ENCODE assay signal across 31 mouse cellular contexts in genomic region chr11:49832962-49833361, GRCm38 (mm10). TPM values are rescaled to one million over a fixed set of nuclear protein-coding genes. Genes with fewer than 3 reads are reported as not detected.
"Had no signal": no experiment of that assay in that cellular context is flagged by ENCODE, and none has a peak within 500 bp of the region (broad histone marks: within the 10 kb centered on the region; RNA-seq: fewer than 3 reads in every experiment).

No protein-coding gene starts in this region.

- DNase-seq: left cerebral cortex, postnatal 4 days; liver, embryonic 13.5 days; lung, adult 18-20 months; lung, adult 2 months; lung, embryonic 14.5 days; lung, postnatal 10 days; lung, postnatal 14 days; lung, postnatal 36 days; lung, postnatal 4 days; midbrain, embryonic 14.5 days had no signal

- ATAC-seq: liver, embryonic 12.5 days; lung, postnatal 0 days; midbrain, embryonic 13.5 days; midbrain, embryonic 15.5 days; midbrain, embryonic 16.5 days had no signal

- H3K27ac ChIP-seq: left cerebral cortex, adult 2 months; limb, embryonic 10.5 days; limb, embryonic 12.5 days; limb, embryonic 13.5 days; limb, embryonic 15.5 days; liver, embryonic 12.5 days; liver, embryonic 13.5 days; liver, embryonic 14.5 days; liver, embryonic 15.5 days; lung, embryonic 15.5 days; macrophage; midbrain, embryonic 10.5 days; midbrain, embryonic 12.5 days; midbrain, embryonic 13.5 days; midbrain, embryonic 15.5 days; neural tube, embryonic 12.5 days had no signal

- H3K9ac ChIP-seq: limb, embryonic 12.5 days; limb, embryonic 13.5 days; limb, embryonic 15.5 days; liver, embryonic 12.5 days; liver, embryonic 13.5 days; liver, embryonic 14.5 days; liver, embryonic 15.5 days; lung, embryonic 14.5 days; lung, embryonic 15.5 days; midbrain, embryonic 12.5 days; midbrain, embryonic 13.5 days; midbrain, embryonic 15.5 days; neural tube, embryonic 12.5 days had no signal

- H3K4me2 ChIP-seq: limb, embryonic 12.5 days; limb, embryonic 13.5 days; limb, embryonic 15.5 days; liver, embryonic 11.5 days; liver, embryonic 12.5 days; liver, embryonic 13.5 days; liver, embryonic 15.5 days; lung, embryonic 14.5 days; lung, embryonic 15.5 days; midbrain, embryonic 11.5 days; midbrain, embryonic 12.5 days; midbrain, embryonic 13.5 days; midbrain, embryonic 15.5 days; neural tube, embryonic 12.5 days had no signal

- H3K27me3 ChIP-seq: limb, embryonic 12.5 days; limb, embryonic 13.5 days; limb, embryonic 15.5 days; liver, embryonic 12.5 days; liver, embryonic 13.5 days; liver, embryonic 15.5 days; lung, embryonic 15.5 days; midbrain, embryonic 12.5 days; midbrain, embryonic 13.5 days; midbrain, embryonic 15.5 days; neural tube, embryonic 12.5 days had no signal

- H3K36me3 ChIP-seq: liver, embryonic 12.5 days; liver, embryonic 13.5 days; liver, embryonic 15.5 days; midbrain, embryonic 15.5 days had no signal

- H3K4me3 ChIP-seq: left cerebral cortex, adult 2 months; limb, embryonic 10.5 days; limb, embryonic 12.5 days; limb, embryonic 13.5 days; limb, embryonic 15.5 days; liver, embryonic 12.5 days; liver, embryonic 13.5 days; liver, embryonic 15.5 days; lung, embryonic 15.5 days; megakaryocyte, embryonic 14.5 days; midbrain, embryonic 10.5 days; midbrain, embryonic 12.5 days; midbrain, embryonic 13.5 days; midbrain, embryonic 15.5 days; myocyte; neural tube, embryonic 12.5 days had no signal

- H3K4me1 ChIP-seq: limb, embryonic 10.5 days; limb, embryonic 12.5 days; limb, embryonic 13.5 days; limb, embryonic 15.5 days; neural tube, embryonic 12.5 days had no signal

- H3K9me3 ChIP-seq: limb, embryonic 10.5 days; limb, embryonic 12.5 days; limb, embryonic 13.5 days; limb, embryonic 15.5 days; liver, embryonic 12.5 days; liver, embryonic 13.5 days; liver, embryonic 15.5 days; lung, embryonic 15.5 days; midbrain, embryonic 10.5 days; midbrain, embryonic 12.5 days; midbrain, embryonic 13.5 days; midbrain, embryonic 15.5 days; neural tube, embryonic 12.5 days had no signal

RNA-seq across cellular contexts. Expression of gene Gfpt2, which starts 39.0 kb away (rescaled TPM):
- polyA plus RNA-seq: macrophage had no signal
